Mouse (Mus musculus): ENCODE data around the gene Btbd1.

DNA sequence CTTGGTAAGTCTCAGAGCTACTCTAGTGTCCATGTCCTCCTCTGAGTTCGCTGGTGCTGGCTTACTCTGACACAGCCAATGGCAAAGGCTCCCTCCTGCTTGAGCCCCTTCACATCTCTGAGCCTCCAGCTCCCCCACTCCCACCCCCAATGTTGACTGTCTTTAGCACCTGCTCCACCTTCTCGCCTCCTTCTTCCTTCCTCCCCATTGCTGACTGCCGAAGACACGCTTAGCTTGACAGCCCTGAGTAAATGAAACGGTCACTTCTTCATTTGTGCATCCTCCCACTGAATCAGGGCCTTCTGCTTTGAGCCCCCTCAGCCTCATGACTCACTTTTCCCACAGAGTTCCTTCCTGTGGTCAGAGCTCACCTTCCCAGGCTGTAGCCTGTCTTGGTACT, 31.8 kb upstream of the Btbd1 start:
- TF ChIP-seq E2F4 (IDR thresholded peaks at IDR 0.05; ENCODE audit: insufficient read depth), result no peak
- no peak for TF ChIP-seq USF1 (IDR thresholded peaks at IDR 0.05; ENCODE audit: low read depth)
- TF ChIP-seq POLR2A (IDR thresholded peaks at IDR 0.05; ENCODE audit: insufficient read length, low read depth), result no peak
- TF ChIP-seq POLR2AphosphoS2 (IDR thresholded peaks at IDR 0.05; ENCODE audit: insufficient read length, low read depth), result no peak
- no peak for TF ChIP-seq MYOD1 (IDR thresholded peaks at IDR 0.05; ENCODE audit: control insufficient read depth in 1 of 3, insufficient read length in 2 of 3, low read depth in 2 of 3)
- no peak for TF ChIP-seq MAX (IDR thresholded peaks at IDR 0.05; ENCODE audit: low read depth)
- TF ChIP-seq CEBPB (IDR thresholded peaks at IDR 0.05; ENCODE audit: insufficient read depth, poor library complexity, severe bottlenecking), result no peak
- TF ChIP-seq MYOG (IDR thresholded peaks at IDR 0.05; ENCODE audit: control insufficient read depth in 1 of 3, insufficient read depth in 1 of 3, insufficient read length in 2 of 3, low read depth in 2 of 3), result no peak
- TF ChIP-seq TCF12 (IDR thresholded peaks at IDR 0.05; ENCODE audit: insufficient read depth, poor library complexity, severe bottlenecking), result no peak
- no peak for TF ChIP-seq REST (IDR thresholded peaks at IDR 0.05; ENCODE audit: insufficient read depth, insufficient read length)
- TF ChIP-seq TCF3 (IDR thresholded peaks at IDR 0.05; ENCODE audit: insufficient read length, low read depth), result no peak

All from myocyte (in vitro differentiated cells).